8 mouse cellular contexts compared by ENCODE assay signal in genomic region chr9:110953550-110954461, GRCm38 (mm10). TPM values are rescaled to one million over a fixed set of nuclear protein-coding genes. Genes with fewer than 3 reads are reported as not detected.
DNase-seq lines count a peak whose midpoint lies in the region; ATAC-seq and TF ChIP-seq lines count a peak whose summit lies in the region.

No protein-coding gene starts in this region.

- peak overlapping the region; percentile 88 for H3K4me2 ChIP-seq in heart, embryonic 12.5 days
- peak overlapping the region; percentile 92 for H3K4me2 ChIP-seq in kidney, embryonic 15.5 days
- peak overlapping the region; percentile 94 for H3K4me2 ChIP-seq in limb, embryonic 15.5 days
- peak overlapping the region; percentile 79 for H3K4me2 ChIP-seq in midbrain, embryonic 15.5 days

- H3K9me3 ChIP-seq in heart, embryonic 12.5 days (replicated peaks), result no peaks in the 10 kb centered on the region
- H3K9me3 ChIP-seq in kidney, embryonic 15.5 days (replicated peaks), result no peaks in the 10 kb centered on the region
- no peaks in the 10 kb centered on the region for H3K9me3 ChIP-seq in limb, embryonic 15.5 days
- no peaks in the 10 kb centered on the region for H3K9me3 ChIP-seq in midbrain, embryonic 15.5 days

- H3K36me3 ChIP-seq in heart, embryonic 12.5 days, result no peaks in the 10 kb centered on the region
- no peaks in the 10 kb centered on the region for H3K36me3 ChIP-seq in kidney, embryonic 15.5 days
- no peaks in the 10 kb centered on the region for H3K36me3 ChIP-seq in limb, embryonic 15.5 days
- no peaks in the 10 kb centered on the region for H3K36me3 ChIP-seq in midbrain, embryonic 15.5 days (replicated peaks)
- H3K36me3 ChIP-seq in splenic B cell, adult 2 months (ENCODE audit: control insufficient read depth, insufficient read depth, low read length, poor library complexity, severe bottlenecking), result no peaks in the 10 kb centered on the region

- peak; percentile 54; the same call in 1 of the 2 replicates for ATAC-seq in heart, embryonic 12.5 days (ENCODE audit: insufficient number of reproducible peaks, low FRiP score)
- peak; percentile 73 for ATAC-seq in kidney, embryonic 15.5 days (replicated peaks; ENCODE audit: low FRiP score)
- peak; percentile 41; the same call in 1 of the 2 replicates for ATAC-seq in limb, embryonic 15.5 days (ENCODE audit: insufficient number of reproducible peaks, low FRiP score, low TSS enrichment, low read depth)
- ATAC-seq in midbrain, embryonic 15.5 days (replicated peaks), result peak; percentile 94

- DNase-seq in cerebellum, adult 9-10 months, result peak; percentile 12
- no peak for DNase-seq in cerebellum, adult 11-12 months
- peak; percentile 11 for DNase-seq in splenic B cell, adult 2 months (ENCODE audit: low read depth, low spot score)

- TF ChIP-seq CTCF in embryonic fibroblast, embryonic 13.5 days (IDR thresholded peaks at IDR 0.05; ENCODE audit: borderline replicate concordance, insufficient read depth, low read length), result peak; percentile 36; the same call in 1 of the 2 replicates

- H3K4me1 ChIP-seq in embryonic fibroblast, embryonic 13.5 days (ENCODE audit: control insufficient read depth, insufficient read depth, low read length), result 0 out of 2 replicates have a peak, but pooled peaks cover 2% of the 10 kb centered on the region
- H3K4me1 ChIP-seq in heart, embryonic 12.5 days (replicated peaks), result peaks cover 15% of the 10 kb centered on the region
- H3K4me1 ChIP-seq in kidney, embryonic 15.5 days, result peaks cover 4% of the 10 kb centered on the region; the same call in 1 of the 2 replicates
- H3K4me1 ChIP-seq in limb, embryonic 15.5 days, result peaks cover 10% of the 10 kb centered on the region
- peaks cover 12% of the 10 kb centered on the region; the same call in 1 of the 2 replicates for H3K4me1 ChIP-seq in midbrain, embryonic 15.5 days

- peak overlapping the region; percentile 77 for H3K9ac ChIP-seq in heart, embryonic 12.5 days
- peak overlapping the region; percentile 50 for H3K9ac ChIP-seq in kidney, embryonic 15.5 days
- 0 out of 2 replicates have a peak overlapping the region, but pooled peaks have one; percentile 5 for H3K9ac ChIP-seq in limb, embryonic 15.5 days
- H3K9ac ChIP-seq in midbrain, embryonic 15.5 days, result peak overlapping the region; percentile 47

- no peak for TF ChIP-seq POLR2A in embryonic fibroblast, embryonic 13.5 days (IDR thresholded peaks at IDR 0.05; ENCODE audit: low read depth, low read length)

- no peaks in the 10 kb centered on the region; the same call in 1 of the 2 replicates for H3K27me3 ChIP-seq in heart, embryonic 12.5 days (replicated peaks)
- H3K27me3 ChIP-seq in kidney, embryonic 15.5 days, result peaks cover 55% of the 10 kb centered on the region
- peaks cover 44% of the 10 kb centered on the region for H3K27me3 ChIP-seq in limb, embryonic 15.5 days
- H3K27me3 ChIP-seq in midbrain, embryonic 15.5 days (replicated peaks), result peaks cover 7% of the 10 kb centered on the region
- no peaks in the 10 kb centered on the region for H3K27me3 ChIP-seq in splenic B cell, adult 2 months (ENCODE audit: control insufficient read depth, insufficient read depth, low read length, poor library complexity, severe bottlenecking)

- H3K27ac ChIP-seq in embryonic fibroblast, embryonic 13.5 days (ENCODE audit: insufficient read depth, low read length), result no peak overlapping the region
- peak overlapping the region; percentile 67 for H3K27ac ChIP-seq in heart, embryonic 12.5 days (ENCODE audit: poor library complexity, severe bottlenecking)
- H3K27ac ChIP-seq in kidney, embryonic 15.5 days, result no peak overlapping the region
- H3K27ac ChIP-seq in limb, embryonic 15.5 days, result no peak overlapping the region
- peak overlapping the region; percentile 75 for H3K27ac ChIP-seq in midbrain, embryonic 15.5 days

- under 1% methylated on average over 44 of the region's 44 CpGs for WGBS in heart, embryonic 12.5 days
- under 1% methylated on average over 44 of the region's 44 CpGs for WGBS in kidney, embryonic 15.5 days
- WGBS in limb, embryonic 15.5 days, result 2% methylated on average over 44 of the region's 44 CpGs
- under 1% methylated on average over 44 of the region's 44 CpGs for WGBS in midbrain, embryonic 15.5 days

- H3K4me3 ChIP-seq in embryonic fibroblast, embryonic 13.5 days (ENCODE audit: insufficient read depth, low read length), result peak overlapping the region; percentile 52
- peak overlapping the region; percentile 61 for H3K4me3 ChIP-seq in heart, embryonic 12.5 days
- H3K4me3 ChIP-seq in kidney, embryonic 15.5 days (replicated peaks), result peak overlapping the region; percentile 58
- peak overlapping the region; percentile 50 for H3K4me3 ChIP-seq in limb, embryonic 15.5 days
- H3K4me3 ChIP-seq in midbrain, embryonic 15.5 days, result peak overlapping the region; percentile 51

RNA-seq across cellular contexts. Expression of gene Lrrc2, which starts 2.5 kb away (rescaled TPM):
- not detected in 2 replicates for polyA plus RNA-seq in embryonic fibroblast, embryonic 13.5 days (2011; ENCODE audit: insufficient read length, low read depth, missing spikeins)
- polyA plus RNA-seq in heart, embryonic 12.5 days (2016; fragmentation: Nextera tagmentation; extraction: Ambion mirVana), result 1.3 and 1.5 TPM in 2 replicates
- polyA plus RNA-seq in kidney, embryonic 15.5 days (2015; fragmentation: Nextera tagmentation; extraction: Ambion mirVana), result 0.21 and 0.30 TPM in 2 replicates
- polyA plus RNA-seq in limb, embryonic 15.5 days (2015; fragmentation: Nextera tagmentation; extraction: Ambion mirVana), result 0.32 and 0.57 TPM in 2 replicates
- polyA plus RNA-seq in midbrain, embryonic 15.5 days (2015; fragmentation: Nextera tagmentation; extraction: Ambion mirVana), result 0.42 and 1.0 TPM in 2 replicates

RNA-seq across cellular contexts. Expression of gene Tdgf1, which starts 7.8 kb away (rescaled TPM):
- not detected in 2 replicates for polyA plus RNA-seq in embryonic fibroblast, embryonic 13.5 days (2011; ENCODE audit: insufficient read length, low read depth, missing spikeins)
- polyA plus RNA-seq in heart, embryonic 12.5 days (2016; fragmentation: Nextera tagmentation; extraction: Ambion mirVana), result not detected in 2 replicates
- not detected in 2 replicates for polyA plus RNA-seq in kidney, embryonic 15.5 days (2015; fragmentation: Nextera tagmentation; extraction: Ambion mirVana)
- 0.56 and 0.69 TPM in 2 replicates for polyA plus RNA-seq in limb, embryonic 15.5 days (2015; fragmentation: Nextera tagmentation; extraction: Ambion mirVana)
- polyA plus RNA-seq in midbrain, embryonic 15.5 days (2015; fragmentation: Nextera tagmentation; extraction: Ambion mirVana), result not detected in 2 replicates

RNA-seq across cellular contexts. Expression of gene Rtp3, which starts 36.6 kb away (rescaled TPM):
- not detected in 2 replicates for polyA plus RNA-seq in embryonic fibroblast, embryonic 13.5 days (2011; ENCODE audit: insufficient read length, low read depth, missing spikeins)
- 0.09 TPM in 1 of 2 replicates, not detected in the other for polyA plus RNA-seq in heart, embryonic 12.5 days (2016; fragmentation: Nextera tagmentation; extraction: Ambion mirVana)
- 0.86 and 1.0 TPM in 2 replicates for polyA plus RNA-seq in kidney, embryonic 15.5 days (2015; fragmentation: Nextera tagmentation; extraction: Ambion mirVana)
- polyA plus RNA-seq in limb, embryonic 15.5 days (2015; fragmentation: Nextera tagmentation; extraction: Ambion mirVana), result not detected in 2 replicates
- not detected in 2 replicates for polyA plus RNA-seq in midbrain, embryonic 15.5 days (2015; fragmentation: Nextera tagmentation; extraction: Ambion mirVana)

RNA-seq across cellular contexts. Expression of gene Fam240a, which starts 37.1 kb away (rescaled TPM):
- polyA plus RNA-seq in embryonic fibroblast, embryonic 13.5 days (2011; ENCODE audit: insufficient read length, low read depth, missing spikeins), result not detected in 2 replicates
- not detected in 2 replicates for polyA plus RNA-seq in heart, embryonic 12.5 days (2016; fragmentation: Nextera tagmentation; extraction: Ambion mirVana)
- polyA plus RNA-seq in kidney, embryonic 15.5 days (2015; fragmentation: Nextera tagmentation; extraction: Ambion mirVana), result not detected in 2 replicates
- polyA plus RNA-seq in limb, embryonic 15.5 days (2015; fragmentation: Nextera tagmentation; extraction: Ambion mirVana), result not detected in 2 replicates
- polyA plus RNA-seq in midbrain, embryonic 15.5 days (2015; fragmentation: Nextera tagmentation; extraction: Ambion mirVana), result not detected in 2 replicates

Comparison
In these comparisons a context has a peak if more than half of its experiments do, and no peak if none do; other contexts are left out.
1. H3K27ac ChIP-seq: peak in heart, embryonic 12.5 days (single experiment) and midbrain, embryonic 15.5 days (single experiment); none in embryonic fibroblast, embryonic 13.5 days (single experiment), kidney, embryonic 15.5 days (single experiment) and limb, embryonic 15.5 days (single experiment).
2. ATAC-seq: peak in every context shown above with its lines; median percentile 94 in midbrain, embryonic 15.5 days; 73 in kidney, embryonic 15.5 days; 54 in heart, embryonic 12.5 days; 41 in limb, embryonic 15.5 days.
3. H3K9ac ChIP-seq: peak in every context shown above with its lines; median percentile 77 in heart, embryonic 12.5 days; 50 in kidney, embryonic 15.5 days; 47 in midbrain, embryonic 15.5 days; 5 in limb, embryonic 15.5 days.
4. Peak in every context shown above with its lines, with median percentiles within 50 percentile points of each other: H3K4me3 ChIP-seq and H3K4me2 ChIP-seq.